Mouse (Mus musculus): ENCODE measurements around the gene Rpl32. TPM values are rescaled to one million over a fixed set of nuclear protein-coding genes. Genes with fewer than 3 reads are reported as not detected.

Rpl32 gene
- polyA plus RNA-seq, 1 experiment from 2014 or later: 1,354 TPM

- Histone ChIP-seq H3K27ac (ENCODE audit: low read depth) (no peak overlapping the region), H3K36me3 (replicated peaks; ENCODE audit: insufficient read depth, low read length) (no peaks in the 10 kb centered on the region), H3K4me1 (ENCODE audit: insufficient read depth) (peaks cover 23% of the 10 kb centered on the region), H3K4me3 (ENCODE audit: low read depth, low read length) (no peak overlapping the region), H3K4me2 (ENCODE audit: low read depth, low read length) (no peak overlapping the region), H3K27me3 (ENCODE audit: insufficient read depth, low read length) (no peaks in the 10 kb centered on the region), H3K9ac (replicated peaks) (no peak overlapping the region), H3K9me3 (ENCODE audit: low read length) (no peaks in the 10 kb centered on the region)
- TF ChIP-seq CTCF (IDR thresholded peaks at IDR 0.05; ENCODE audit: low read depth) (peak; percentile 58), EP300 (IDR thresholded peaks at IDR 0.05; ENCODE audit: low read depth) (no peak)
- no peak for ATAC-seq
- WGBS (ENCODE audit: insufficient replicate concordance): 100% methylated on average over 1 of the region's 1 CpGs
- no peak for DNase-seq
Measured at GRCm38 (mm10) chr6:115772604-115773003, 35.9 kb downstream of the Rpl32 start.

- no peak for ATAC-seq
Measured at GRCm38 (mm10) chr6:115772201-115772600, 36.3 kb downstream of the Rpl32 start.

DNA sequence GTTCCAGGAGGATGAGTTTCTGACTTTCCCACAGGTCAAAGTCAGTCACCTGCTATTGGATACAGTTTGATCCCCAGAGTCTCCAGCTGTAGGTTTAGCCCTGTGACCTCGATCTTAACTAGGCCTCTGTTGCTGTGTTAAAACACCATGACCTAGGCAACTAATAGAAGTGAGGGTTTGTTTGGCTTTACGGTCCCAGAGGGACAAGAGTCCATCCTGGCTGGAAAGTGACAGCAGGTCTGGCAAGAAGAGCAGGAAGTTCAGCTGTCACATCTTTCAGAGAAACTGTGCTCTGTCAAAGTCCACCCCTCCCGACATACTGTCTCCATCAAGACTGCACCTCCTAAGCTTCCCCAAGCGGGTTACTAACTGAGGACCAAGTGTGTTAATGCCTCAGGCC, 37.7 kb downstream of the Rpl32 start:
- DNase-seq (no peak), ATAC-seq (peak; percentile 67)
- TF ChIP-seq CTCF (IDR thresholded peaks at IDR 0.05; ENCODE audit: low read depth) (no peak), EP300 (IDR thresholded peaks at IDR 0.05; ENCODE audit: low read depth) (no peak)
- Histone ChIP-seq H3K4me3 (ENCODE audit: low read depth, low read length) (no peak overlapping the region), H3K27ac (ENCODE audit: low read depth) (peak overlapping the region; percentile 22; the same call in 1 of the 2 replicates), H3K4me2 (ENCODE audit: low read depth, low read length) (no peak overlapping the region), H3K9me3 (ENCODE audit: low read length) (no peaks in the 10 kb centered on the region), H3K9ac (replicated peaks) (no peak overlapping the region), H3K4me1 (ENCODE audit: insufficient read depth) (peaks cover 17% of the 10 kb centered on the region), H3K36me3 (replicated peaks; ENCODE audit: insufficient read depth, low read length) (no peaks in the 10 kb centered on the region), H3K27me3 (ENCODE audit: insufficient read depth, low read length) (no peaks in the 10 kb centered on the region)
- 54% methylated on average over 4 of the region's 4 CpGs for WGBS (ENCODE audit: insufficient replicate concordance)

More at GRCm38 (mm10) chr6:115772201-115772600, 36.3 kb downstream of the Rpl32 start:
- Histone ChIP-seq H3K4me1 (ENCODE audit: insufficient read depth) (peaks cover 23% of the 10 kb centered on the region), H3K4me3 (ENCODE audit: low read depth, low read length) (no peak overlapping the region), H3K36me3 (replicated peaks; ENCODE audit: insufficient read depth, low read length) (no peaks in the 10 kb centered on the region), H3K4me2 (ENCODE audit: low read depth, low read length) (no peak overlapping the region), H3K27ac (ENCODE audit: low read depth) (no peak overlapping the region), H3K9me3 (ENCODE audit: low read length) (no peaks in the 10 kb centered on the region), H3K27me3 (ENCODE audit: insufficient read depth, low read length) (no peaks in the 10 kb centered on the region), H3K9ac (replicated peaks) (no peak overlapping the region)
- TF ChIP-seq EP300 (IDR thresholded peaks at IDR 0.05; ENCODE audit: low read depth): no peak
- TF ChIP-seq CTCF (IDR thresholded peaks at IDR 0.05; ENCODE audit: low read depth): peak; percentile 29; the same call in 1 of the 2 replicates
- DNase-seq: no peak
- WGBS (ENCODE audit: insufficient replicate concordance): 70% methylated on average over 6 of the region's 6 CpGs

DNA sequence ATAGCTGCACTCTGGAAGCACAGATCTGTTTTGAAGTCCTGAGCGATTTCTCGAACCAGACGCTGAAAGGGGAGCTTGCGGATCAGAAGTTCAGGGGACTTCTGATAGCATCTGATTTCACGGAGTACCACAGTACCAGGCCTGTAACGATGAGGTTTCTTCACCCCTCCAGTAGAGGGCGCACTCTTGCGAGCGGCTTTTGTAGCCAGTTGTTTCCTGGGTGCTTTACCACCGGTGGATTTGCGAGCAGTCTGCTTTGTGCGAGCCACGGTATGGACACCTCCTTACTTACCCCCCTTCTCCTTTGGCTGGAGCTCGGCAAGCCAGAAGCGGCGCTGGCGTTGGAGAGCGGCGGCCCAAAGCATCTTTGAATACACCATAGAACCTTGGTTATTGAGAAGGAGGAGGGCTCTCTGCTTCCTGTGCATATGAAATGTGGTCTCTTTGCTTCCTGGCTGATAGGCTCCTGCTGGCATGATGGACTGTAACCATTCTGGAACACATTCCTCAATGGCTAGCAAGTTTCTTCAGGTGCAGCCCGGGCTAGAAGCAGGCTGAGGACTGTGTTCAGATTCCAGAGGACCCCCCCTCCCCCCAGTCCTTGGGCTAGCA, 38.4 kb downstream of the Rpl32 start:
- no peak overlapping the region for H3K4me2 ChIP-seq (ENCODE audit: low read depth, low read length)
- no peak overlapping the region for H3K9ac ChIP-seq (replicated peaks)
- no peaks in the 10 kb centered on the region for H3K36me3 ChIP-seq (replicated peaks; ENCODE audit: insufficient read depth, low read length)
- H3K27me3 ChIP-seq (ENCODE audit: insufficient read depth, low read length): no peaks in the 10 kb centered on the region
- peak overlapping the region; percentile 22; the same call in 1 of the 2 replicates for H3K27ac ChIP-seq (ENCODE audit: low read depth)
- H3K4me1 ChIP-seq (ENCODE audit: insufficient read depth): peaks cover 12% of the 10 kb centered on the region
- H3K4me3 ChIP-seq (ENCODE audit: low read depth, low read length): no peak overlapping the region
- ATAC-seq (no peak), DNase-seq (no peak)
- WGBS (ENCODE audit: insufficient replicate concordance): 76% methylated on average over 20 of the region's 20 CpGs
- H3K9me3 ChIP-seq (ENCODE audit: low read length): no peaks in the 10 kb centered on the region
- TF ChIP-seq CTCF (IDR thresholded peaks at IDR 0.05; ENCODE audit: low read depth) (peak; percentile 48), EP300 (IDR thresholded peaks at IDR 0.05; ENCODE audit: low read depth) (no peak)

GRCm38 (mm10) chr6:115768207-115768606, 40.3 kb downstream of the Rpl32 start:
- Histone ChIP-seq H3K9me3 (ENCODE audit: low read length) (no peaks in the 10 kb centered on the region), H3K4me2 (ENCODE audit: low read depth, low read length) (no peak overlapping the region), H3K4me1 (ENCODE audit: insufficient read depth) (peaks cover 13% of the 10 kb centered on the region; the same call in 1 of the 2 replicates), H3K27ac (ENCODE audit: low read depth) (0 out of 2 replicates have a peak overlapping the region, but pooled peaks have one; percentile 44), H3K36me3 (replicated peaks; ENCODE audit: insufficient read depth, low read length) (no peaks in the 10 kb centered on the region), H3K9ac (replicated peaks) (no peak overlapping the region), H3K27me3 (ENCODE audit: insufficient read depth, low read length) (no peaks in the 10 kb centered on the region), H3K4me3 (ENCODE audit: low read depth, low read length) (no peak overlapping the region)
- TF ChIP-seq EP300 (IDR thresholded peaks at IDR 0.05; ENCODE audit: low read depth) (no peak), CTCF (IDR thresholded peaks at IDR 0.05; ENCODE audit: low read depth) (no peak)
- no peak for DNase-seq
- peak; percentile 22; the same call in 1 of the 2 replicates for ATAC-seq
- WGBS (ENCODE audit: insufficient replicate concordance): 37% methylated on average over 4 of the region's 4 CpGs

DNA sequence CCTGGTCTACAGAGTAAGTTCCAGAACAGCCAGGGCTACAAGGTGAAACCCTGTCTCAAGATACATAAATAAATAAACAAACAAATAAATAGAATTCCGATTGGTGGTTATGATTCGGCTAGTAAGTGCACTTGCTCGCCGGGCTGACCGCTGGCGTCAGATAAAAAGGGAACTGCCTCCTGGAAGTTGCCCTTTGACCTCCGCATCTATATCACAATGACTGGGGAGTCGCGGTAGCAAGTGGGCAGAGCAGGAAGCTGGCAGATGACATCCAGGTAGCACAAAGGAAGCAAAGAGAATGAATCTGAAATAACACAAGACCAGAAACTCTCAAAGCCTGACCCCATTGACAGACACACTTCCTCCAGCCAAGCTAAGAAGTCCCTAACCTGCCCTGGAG, 41.2 kb downstream of the Rpl32 start:
- no peak overlapping the region for H3K4me3 ChIP-seq (ENCODE audit: low read depth, low read length)
- DNase-seq (no peak), ATAC-seq (no peak)
- WGBS (ENCODE audit: insufficient replicate concordance): 27% methylated on average over 9 of the region's 9 CpGs
- no peaks in the 10 kb centered on the region for H3K9me3 ChIP-seq (ENCODE audit: low read length)
- no peak overlapping the region for H3K9ac ChIP-seq (replicated peaks)
- no peak overlapping the region for H3K4me2 ChIP-seq (ENCODE audit: low read depth, low read length)
- TF ChIP-seq EP300 (IDR thresholded peaks at IDR 0.05; ENCODE audit: low read depth) (no peak), CTCF (IDR thresholded peaks at IDR 0.05; ENCODE audit: low read depth) (no peak)
- peaks cover 16% of the 10 kb centered on the region for H3K4me1 ChIP-seq (ENCODE audit: insufficient read depth)
- no peaks in the 10 kb centered on the region for H3K27me3 ChIP-seq (ENCODE audit: insufficient read depth, low read length)
- H3K36me3 ChIP-seq (replicated peaks; ENCODE audit: insufficient read depth, low read length): no peaks in the 10 kb centered on the region
- H3K27ac ChIP-seq (ENCODE audit: low read depth): no peak overlapping the region

Measured in liver, postnatal 0 days (tissue).